Mouse (Mus musculus) midbrain, embryonic 12.5 days (tissue): ENCODE results near the gene F7. TPM values are rescaled to one million over a fixed set of nuclear protein-coding genes. Genes with fewer than 3 reads are reported as not detected.

Experiments
- ATAC-seq: fragments of 200-750 bp; cut with Nextera tagmentation; 2 replicates; pipeline ENCODE4 v1.8.0; 2017; ENCODE audit warnings: low read depth, moderate TSS enrichment, moderate library complexity; ENCODE audit not compliant: low FRiP score
- H3K27ac ChIP-seq: fragments of 300-500 bp; sonication (generic); replicated peaks from 2 replicates; pipeline ENCODE4 v1.5.1; 2016; ENCODE audit warnings: mild to moderate bottlenecking
- H3K27me3 ChIP-seq: fragments of 300-500 bp; sonication (generic); 2 replicates; pipeline ENCODE4 v1.6.1; 2016; ENCODE audit warnings: mild to moderate bottlenecking
- H3K36me3 ChIP-seq: fragments of 300-500 bp; sonication (generic); 2 replicates; pipeline ENCODE4 v1.6.1; 2016
- H3K4me1 ChIP-seq: fragments of 300-500 bp; sonication (generic); 2 replicates; pipeline ENCODE4 v1.6.1; 2016
- H3K4me2 ChIP-seq: fragments of 300-500 bp; sonication (generic); replicated peaks from 2 replicates; pipeline ENCODE4 v1.6.1; 2016; ENCODE audit warnings: mild to moderate bottlenecking, moderate library complexity
- H3K4me3 ChIP-seq: fragments of 300-500 bp; sonication (generic); 2 replicates; pipeline ENCODE4 v1.5.1; 2016; ENCODE audit warnings: mild to moderate bottlenecking
- H3K9ac ChIP-seq: fragments of 300-500 bp; sonication (generic); replicated peaks from 2 replicates; pipeline ENCODE4 v1.6.1; 2016; ENCODE audit warnings: mild to moderate bottlenecking, moderate library complexity
- H3K9me3 ChIP-seq: fragments of 300-500 bp; sonication (generic); 2 replicates; pipeline ENCODE4 v1.6.1; 2016; ENCODE audit warnings: mild to moderate bottlenecking
- WGBS: fragments of 180-500 bp; shearing (Covaris S2); methylation state at CpG from one replicate; pipeline ENCODE4 v1.1.7; 2016; 5-methylcytosine and 5-hydroxymethylcytosine counted together
- polyA plus RNA-seq: library from polyadenylated mRNA; unstranded; fragments of >200 nt; fragmentation: Nextera tagmentation; extraction: Ambion mirVana; gene quantifications from 2 replicates; pipeline ENCODE4 v1.2.1, GENCODE M21; 2016

F7 gene
- polyA plus RNA-seq, 1 experiment from 2014 or later = 0.15 TPM

DNA sequence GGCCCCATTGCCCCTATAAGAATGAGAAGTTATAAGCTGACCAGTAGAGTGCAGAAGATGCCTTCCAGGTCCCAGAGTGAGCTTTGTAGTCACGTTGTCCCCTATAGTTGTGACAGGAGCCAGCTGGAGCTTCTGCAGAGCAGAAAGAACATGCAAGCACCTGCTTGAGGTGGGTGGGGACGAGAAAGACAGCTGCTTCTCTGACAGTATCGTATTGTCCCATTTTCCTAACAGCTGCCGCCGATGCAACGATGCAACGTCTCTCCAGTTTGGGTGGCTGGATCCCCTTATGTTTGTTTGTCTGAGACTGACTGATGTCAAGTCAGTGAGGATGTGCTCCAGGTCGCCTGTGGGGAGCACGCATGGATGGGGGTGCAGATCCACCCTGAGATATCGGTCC lies 34.4 kb upstream of the F7 start:
- H3K4me2 ChIP-seq = no peak overlapping the region
- H3K27ac ChIP-seq = no peak overlapping the region
- 94% methylated on average over 10 of the region's 10 CpGs for WGBS
- H3K4me1 ChIP-seq = no peaks in the 10 kb centered on the region
- H3K9ac ChIP-seq = no peak overlapping the region
- peaks cover 38% of the 10 kb centered on the region for H3K36me3 ChIP-seq
- no peaks in the 10 kb centered on the region for H3K27me3 ChIP-seq
- H3K9me3 ChIP-seq = no peaks in the 10 kb centered on the region
- no peak for ATAC-seq
- H3K4me3 ChIP-seq = no peak overlapping the region

DNA sequence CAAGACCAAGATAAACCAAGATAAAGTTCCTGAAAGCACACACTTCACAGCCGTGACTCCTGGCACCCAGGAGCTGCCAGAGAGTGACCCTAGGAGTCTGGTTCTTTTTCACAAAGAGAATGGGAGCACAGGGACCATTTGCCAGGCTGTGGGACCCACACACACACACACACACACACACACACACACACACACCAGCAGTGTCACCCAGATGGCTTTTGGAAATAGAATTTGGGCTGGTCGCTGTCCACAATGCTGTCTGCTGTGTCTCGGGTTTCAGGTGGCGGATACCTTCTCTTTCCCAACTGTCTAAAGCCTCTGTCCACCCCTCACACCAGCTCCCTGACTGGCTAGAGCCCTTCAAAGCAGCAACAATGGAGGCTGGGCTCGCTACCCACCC lies 31.4 kb upstream of the F7 start:
- no peak for ATAC-seq
- peaks cover 53% of the 10 kb centered on the region for H3K36me3 ChIP-seq
- H3K4me3 ChIP-seq = no peak overlapping the region
- no peak overlapping the region for H3K9ac ChIP-seq
- no peaks in the 10 kb centered on the region for H3K27me3 ChIP-seq
- 79% methylated on average over 5 of the region's 5 CpGs for WGBS
- H3K4me1 ChIP-seq = no peaks in the 10 kb centered on the region
- H3K9me3 ChIP-seq = no peaks in the 10 kb centered on the region
- no peak overlapping the region for H3K27ac ChIP-seq
- no peak overlapping the region for H3K4me2 ChIP-seq

- H3K4me1 ChIP-seq = no peaks in the 10 kb centered on the region
- H3K27ac ChIP-seq = no peak overlapping the region
- no peaks in the 10 kb centered on the region for H3K9me3 ChIP-seq
- no peak overlapping the region for H3K9ac ChIP-seq
- H3K27me3 ChIP-seq = no peaks in the 10 kb centered on the region
- WGBS = 80% methylated on average over 5 of the region's 5 CpGs
- H3K4me2 ChIP-seq = no peak overlapping the region
- no peak overlapping the region for H3K4me3 ChIP-seq
- no peak for ATAC-seq
- H3K36me3 ChIP-seq = peaks cover 58% of the 10 kb centered on the region
These were observed 30.4 kb upstream of the F7 start for GRCm38 (mm10) chr8:12995481-12995880.

- Histone ChIP-seq H3K27ac (no peak overlapping the region), H3K4me1 (no peaks in the 10 kb centered on the region), H3K4me3 (no peak overlapping the region), H3K27me3 (no peaks in the 10 kb centered on the region), H3K9me3 (no peaks in the 10 kb centered on the region), H3K36me3 (peaks cover 60% of the 10 kb centered on the region), H3K4me2 (no peak overlapping the region), H3K9ac (no peak overlapping the region)
- WGBS = 78% methylated on average over 8 of the region's 8 CpGs
- no peak for ATAC-seq
These were observed 29.0 kb upstream of the F7 start for GRCm38 (mm10) chr8:12996831-12997275.

DNA sequence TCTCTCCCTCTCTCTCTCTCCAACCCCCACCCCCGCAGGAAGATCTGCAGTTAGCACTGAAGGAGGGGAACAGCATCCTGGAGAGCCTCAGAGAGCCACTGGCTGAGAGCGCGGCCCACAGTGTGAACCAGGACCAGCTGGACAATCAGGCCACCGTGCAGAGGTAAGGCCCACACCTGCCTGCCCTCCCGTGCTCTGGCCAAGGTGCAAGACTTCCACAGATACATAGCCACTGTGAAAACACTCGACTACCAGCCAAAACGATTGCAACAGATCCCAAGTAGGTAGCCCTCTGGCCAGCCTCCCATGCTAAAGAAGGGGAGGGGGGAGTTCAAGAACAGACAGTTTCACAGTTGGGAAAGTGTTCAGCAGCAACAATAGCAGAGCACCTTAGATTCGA lies 27.5 kb upstream of the F7 start:
- Histone ChIP-seq H3K4me2 (no peak overlapping the region), H3K9ac (no peak overlapping the region), H3K27ac (no peak overlapping the region), H3K27me3 (no peaks in the 10 kb centered on the region), H3K9me3 (no peaks in the 10 kb centered on the region), H3K4me1 (no peaks in the 10 kb centered on the region), H3K4me3 (no peak overlapping the region), H3K36me3 (peaks cover 74% of the 10 kb centered on the region)
- 88% methylated on average over 7 of the region's 8 CpGs for WGBS
- ATAC-seq = no peak

DNA sequence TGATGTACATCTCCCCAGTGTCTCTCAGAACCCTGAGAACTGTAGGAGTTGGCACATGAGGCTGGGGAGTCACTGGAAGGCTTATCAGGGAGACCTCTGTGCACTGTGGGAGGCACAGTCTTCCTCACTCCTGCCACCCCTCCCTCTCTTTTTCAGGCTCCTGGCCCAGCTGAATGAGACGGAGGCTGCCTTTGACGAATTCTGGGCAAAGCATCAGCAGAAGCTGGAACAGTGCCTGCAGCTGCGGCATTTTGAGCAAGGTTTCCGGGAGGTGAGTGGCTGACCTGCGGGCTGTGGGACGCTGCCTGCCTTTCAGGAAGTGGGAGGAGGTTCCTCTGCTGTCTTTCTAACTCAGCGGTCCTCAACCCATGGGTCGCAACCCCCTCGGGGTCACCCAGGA lies 26.0 kb upstream of the F7 start:
- Histone ChIP-seq H3K36me3 (peaks cover 88% of the 10 kb centered on the region), H3K27me3 (no peaks in the 10 kb centered on the region), H3K27ac (no peak overlapping the region), H3K4me1 (no peaks in the 10 kb centered on the region), H3K9ac (no peak overlapping the region), H3K4me2 (no peak overlapping the region), H3K4me3 (no peak overlapping the region), H3K9me3 (no peaks in the 10 kb centered on the region)
- 88% methylated on average over 9 of the region's 9 CpGs for WGBS
- ATAC-seq = no peak

DNA sequence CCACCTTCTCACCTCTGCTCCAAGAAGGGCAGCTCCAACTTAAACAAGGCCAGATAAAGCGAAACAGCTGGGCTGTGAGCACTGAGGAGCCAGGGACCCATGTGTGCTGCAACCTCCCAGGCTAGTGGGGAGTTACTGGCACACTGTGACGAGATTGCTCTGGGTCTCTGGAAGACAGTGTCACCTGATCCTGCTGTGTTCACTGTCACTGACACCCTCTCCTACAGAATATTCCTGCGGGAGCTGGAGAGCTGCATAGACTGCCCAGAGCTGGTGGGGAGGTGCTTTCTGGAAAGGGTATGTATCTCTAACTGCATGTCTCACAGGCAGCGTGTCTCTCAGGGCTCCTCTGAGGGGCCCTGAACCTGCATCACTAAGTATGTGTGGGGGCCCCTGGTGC lies 18.4 kb upstream of the F7 start:
- H3K36me3 ChIP-seq = peaks cover 98% of the 10 kb centered on the region
- WGBS = 86% methylated on average over 4 of the region's 4 CpGs

DNA sequence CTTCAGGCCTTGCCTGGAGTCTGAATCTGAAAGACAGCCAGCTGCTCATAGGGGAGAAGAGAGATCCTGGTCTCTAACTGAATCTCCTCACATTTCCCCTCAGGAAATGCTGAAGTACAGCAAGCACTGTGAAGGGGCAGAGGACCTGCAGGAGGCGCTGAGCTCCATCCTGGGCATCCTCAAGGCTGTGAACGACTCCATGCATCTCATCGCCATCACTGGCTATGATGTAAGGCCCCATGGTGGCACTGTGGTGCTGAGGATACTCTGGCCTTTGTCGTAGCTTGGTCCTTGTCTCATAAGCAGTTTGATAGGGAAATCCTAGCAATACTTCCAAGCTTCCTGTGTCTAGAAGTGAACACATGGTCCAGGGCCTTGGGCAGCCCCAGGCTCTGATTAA lies 15.5 kb upstream of the F7 start:
- Histone ChIP-seq H3K4me2 (no peak overlapping the region), H3K4me1 (no peaks in the 10 kb centered on the region), H3K4me3 (no peak overlapping the region), H3K9me3 (no peaks in the 10 kb centered on the region), H3K9ac (no peak overlapping the region), H3K27me3 (no peaks in the 10 kb centered on the region), H3K27ac (no peak overlapping the region), H3K36me3 (peaks cover 98% of the 10 kb centered on the region)
- no peak for ATAC-seq
- WGBS = 66% methylated on average over 4 of the region's 4 CpGs

More for the DNA sequence above, 18.4 kb upstream of the F7 start:
- ATAC-seq = no peak
- H3K9me3 ChIP-seq = no peaks in the 10 kb centered on the region
- no peak overlapping the region for H3K4me3 ChIP-seq
- no peak overlapping the region for H3K27ac ChIP-seq
- H3K4me2 ChIP-seq = no peak overlapping the region
- no peaks in the 10 kb centered on the region for H3K27me3 ChIP-seq
- H3K4me1 ChIP-seq = no peaks in the 10 kb centered on the region
- no peak overlapping the region for H3K9ac ChIP-seq

- Histone ChIP-seq H3K4me2 (no peak overlapping the region), H3K4me3 (no peak overlapping the region), H3K4me1 (no peaks in the 10 kb centered on the region), H3K9ac (no peak overlapping the region), H3K27me3 (no peaks in the 10 kb centered on the region), H3K27ac (no peak overlapping the region), H3K36me3 (peaks cover 59% of the 10 kb centered on the region), H3K9me3 (no peaks in the 10 kb centered on the region)
- WGBS = 69% methylated on average over 4 of the region's 4 CpGs
- no peak for ATAC-seq
These were observed 6.3 kb upstream of the F7 start for GRCm38 (mm10) chr8:13019560-13019959.

- H3K36me3 ChIP-seq = peaks cover 41% of the 10 kb centered on the region
- no peak overlapping the region for H3K27ac ChIP-seq
- H3K9me3 ChIP-seq = no peaks in the 10 kb centered on the region
- WGBS = 92% methylated on average over 8 of the region's 8 CpGs
- ATAC-seq = no peak
- no peaks in the 10 kb centered on the region for H3K27me3 ChIP-seq
- H3K4me2 ChIP-seq = no peak overlapping the region
- no peak overlapping the region for H3K4me3 ChIP-seq
- H3K9ac ChIP-seq = no peak overlapping the region
- no peaks in the 10 kb centered on the region for H3K4me1 ChIP-seq
These were observed 4.0 kb upstream of the F7 start for GRCm38 (mm10) chr8:13021830-13022229.

- ATAC-seq = no peak
- H3K4me3 ChIP-seq = no peak overlapping the region
- H3K36me3 ChIP-seq = no peaks in the 10 kb centered on the region
- no peak overlapping the region for H3K9ac ChIP-seq
- 83% methylated on average over 5 of the region's 5 CpGs for WGBS
- no peak overlapping the region for H3K4me2 ChIP-seq
- no peaks in the 10 kb centered on the region for H3K4me1 ChIP-seq
- H3K27ac ChIP-seq = no peak overlapping the region
- no peaks in the 10 kb centered on the region for H3K27me3 ChIP-seq
- H3K9me3 ChIP-seq = no peaks in the 10 kb centered on the region
These were observed 1.8 kb downstream of the F7 start for GRCm38 (mm10) chr8:13027615-13028014.

- ATAC-seq = no peak
- 70% methylated on average over 5 of the region's 5 CpGs for whole genome bisulfite sequencing
These were observed 2.6 kb downstream of the F7 start for GRCm38 (mm10) chr8:13028482-13028881.

GRCm38 (mm10) chr8:13036346-13036812 lies 10.5 kb downstream of the F7 start:
- H3K4me1 ChIP-seq = no peaks in the 10 kb centered on the region
- H3K4me3 ChIP-seq = no peak overlapping the region
- 0 out of 2 replicates have a peak, but pooled peaks cover 12% of the 10 kb centered on the region for H3K27me3 ChIP-seq
- no peak for ATAC-seq
- WGBS = 94% methylated on average over 10 of the region's 10 CpGs
- H3K4me2 ChIP-seq = no peak overlapping the region
- no peak overlapping the region for H3K9ac ChIP-seq
- no peaks in the 10 kb centered on the region for H3K9me3 ChIP-seq
- no peak overlapping the region for H3K27ac ChIP-seq
- no peaks in the 10 kb centered on the region for H3K36me3 ChIP-seq

More at GRCm38 (mm10) chr8:13028482-13028881, 2.6 kb downstream of the F7 start:
- Histone ChIP-seq H3K4me3 (no peak overlapping the region), H3K4me2 (no peak overlapping the region), H3K4me1 (no peaks in the 10 kb centered on the region), H3K9me3 (no peaks in the 10 kb centered on the region), H3K27me3 (no peaks in the 10 kb centered on the region), H3K9ac (no peak overlapping the region), H3K27ac (no peak overlapping the region), H3K36me3 (no peaks in the 10 kb centered on the region)
